Mouse (Mus musculus) stomach, postnatal 0 days (tissue): Measurements from ENCODE around the gene Tsen54.

Source experiments
- CTCF ChIP-seq: IDR thresholded peaks from 2 replicates; pipeline ENCODE4 v1.5.1; 2016; ENCODE audit warnings: antibody characterized with exemption, low read depth, mild to moderate bottlenecking, moderate library complexity
- EP300 ChIP-seq: optimal IDR thresholded peaks from 2 replicates; pipeline ENCODE3; 2016; ENCODE audit warnings: antibody characterized with exemption

- TF ChIP-seq CTCF = no peak
- TF ChIP-seq EP300 = no peak
Observed at GRCm38 (mm10) chr11:115780141-115781070, 34.1 kb upstream of the Tsen54 start.
